Mouse (Mus musculus) heart, embryonic 11.5 days (tissue): ENCODE measurements around the gene Mroh7. TPM values are rescaled to one million over a fixed set of nuclear protein-coding genes. Genes with fewer than 3 reads are reported as not detected.
A peak's percentile ranks its signal among the peaks of the same experiment; 100 is the strongest.
"Not testable (repeated sequence)": the region's sequence is repeated elsewhere in the genome, so short reads cannot be mapped to it uniquely, and the experiment has no call there.

Experiments used
- ATAC-seq: fragments of 200-750 bp; cut with Nextera tagmentation; replicated peaks from 2 replicates; pipeline ENCODE4 v1.8.0; 2017; ENCODE audit warnings: moderate library complexity; ENCODE audit not compliant: insufficient number of reproducible peaks, low FRiP score, low TSS enrichment
- H3K27ac ChIP-seq: fragments of 300-500 bp; sonication (generic); 2 replicates; pipeline ENCODE4 v1.5.1; 2014; ENCODE audit warnings: mild to moderate bottlenecking, low read depth, low read length
- H3K27me3 ChIP-seq: fragments of 300-500 bp; sonication (generic); 2 replicates; pipeline ENCODE4 v1.6.1; 2014; ENCODE audit warnings: mild to moderate bottlenecking, low read length, mixed read lengths; ENCODE audit not compliant: control insufficient read depth, insufficient read depth
- H3K36me3 ChIP-seq: fragments of 300-500 bp; sonication (generic); 2 replicates; pipeline ENCODE4 v1.6.1; 2014; ENCODE audit warnings: mild to moderate bottlenecking, low read length, moderate library complexity, mixed read lengths; ENCODE audit not compliant: control insufficient read depth, insufficient read depth
- H3K4me1 ChIP-seq: fragments of 300-500 bp; sonication (generic); 2 replicates; pipeline ENCODE4 v1.6.1; 2014; ENCODE audit warnings: low read length; ENCODE audit not compliant: control insufficient read depth, insufficient read depth
- H3K4me2 ChIP-seq: fragments of 300-500 bp; sonication (generic); 2 replicates; pipeline ENCODE4 v1.6.1; 2014; ENCODE audit warnings: mild to moderate bottlenecking, moderate library complexity
- H3K4me3 ChIP-seq: fragments of 300-500 bp; sonication (generic); 2 replicates; pipeline ENCODE4 v1.5.1; 2014; ENCODE audit warnings: low read depth, low read length
- H3K9ac ChIP-seq: fragments of 300-500 bp; sonication (generic); 2 replicates; pipeline ENCODE4 v1.6.1; 2014; ENCODE audit warnings: mild to moderate bottlenecking, low read depth, low read length, moderate library complexity
- H3K9me3 ChIP-seq: fragments of 300-500 bp; sonication (generic); replicated peaks from 2 replicates; pipeline ENCODE4 v1.6.1; 2016; ENCODE audit warnings: low read length; ENCODE audit not compliant: control insufficient read depth
- WGBS: fragments of 180-500 bp; shearing (Covaris S2); extraction: QIAGEN DNeasy Blood & Tissue Kit; methylation state at CpG from one replicate; pipeline ENCODE4 v1.1.7; 2014; ENCODE audit not compliant: insufficient replicate concordance; 5-methylcytosine and 5-hydroxymethylcytosine counted together
- polyA plus RNA-seq: library from polyadenylated mRNA; unstranded; fragments of >200 nt; fragmentation: Nextera tagmentation; extraction: Ambion mirVana; gene quantifications from 2 replicates; pipeline ENCODE4 v1.2.1, GENCODE M21; 2014

The Mroh7 gene
- polyA plus RNA-seq, 1 experiment from 2014 or later = 0.17 TPM

DNA sequence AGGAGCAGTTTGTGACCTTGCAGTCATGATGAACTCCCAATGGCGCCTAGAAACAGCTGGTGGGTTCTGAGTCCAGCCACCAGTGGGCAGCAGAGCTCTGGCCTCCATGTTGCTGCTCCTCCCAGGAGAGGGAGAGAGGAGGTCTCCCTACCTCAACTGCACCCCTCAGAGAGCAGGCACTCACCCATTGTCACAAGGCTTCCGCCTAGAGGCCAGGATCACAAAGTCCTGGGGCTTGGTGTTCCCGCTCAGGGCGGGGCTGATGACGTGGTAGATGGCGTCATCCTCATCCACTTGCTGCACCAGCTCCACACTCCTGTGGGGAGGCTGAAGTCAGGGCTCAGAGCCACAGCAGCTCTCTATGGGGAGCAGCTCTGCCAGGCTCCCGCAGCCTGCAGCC lies 19.0 kb upstream of the Mroh7 start:
- Histone ChIP-seq H3K4me1 (peaks cover 7% of the 10 kb centered on the region; the same call in 1 of the 2 replicates), H3K36me3 (no peaks in the 10 kb centered on the region), H3K27ac (no peak overlapping the region), H3K9ac (0 out of 2 replicates have a peak overlapping the region, but pooled peaks have one; percentile 34), H3K27me3 (no peaks in the 10 kb centered on the region), H3K4me2 (peak overlapping the region; percentile 50), H3K9me3 (no peaks in the 10 kb centered on the region), H3K4me3 (no peak overlapping the region)
- 2% methylated on average over 7 of the region's 7 CpGs for WGBS
- peak; percentile 67 for ATAC-seq

- Histone ChIP-seq H3K4me1 (peaks cover 7% of the 10 kb centered on the region; the same call in 1 of the 2 replicates), H3K4me2 (no peak overlapping the region), H3K9ac (no peak overlapping the region), H3K27ac (no peak overlapping the region), H3K36me3 (no peaks in the 10 kb centered on the region), H3K4me3 (no peak overlapping the region), H3K27me3 (no peaks in the 10 kb centered on the region), H3K9me3 (no peaks in the 10 kb centered on the region)
- WGBS = 79% methylated on average over 1 of the region's 1 CpGs
- ATAC-seq = no peak
Observed at GRCm38 (mm10) chr4:106747001-106747580, 16.4 kb upstream of the Mroh7 start.

DNA sequence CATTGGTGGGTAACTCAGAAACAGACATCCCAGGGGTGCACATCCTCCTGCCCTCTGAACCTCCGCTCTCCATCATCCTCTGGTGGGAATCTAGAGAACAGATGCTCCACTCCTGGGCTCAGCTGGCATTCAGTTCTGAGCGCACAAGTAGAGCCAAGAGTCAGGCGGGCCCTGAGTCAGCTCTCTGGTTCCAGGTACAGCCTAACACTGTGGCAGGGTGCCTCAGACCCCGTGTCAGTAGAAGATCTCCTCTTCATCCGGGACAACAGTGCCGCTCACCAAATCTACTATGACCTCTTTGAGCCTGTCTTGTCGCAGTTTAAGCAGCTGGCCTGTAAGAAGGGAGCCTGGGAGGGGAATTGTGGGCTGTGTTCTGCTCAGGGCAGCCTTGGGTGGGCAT lies 15.1 kb upstream of the Mroh7 start:
- H3K27me3 ChIP-seq = no peaks in the 10 kb centered on the region
- no peak overlapping the region for H3K4me2 ChIP-seq
- no peak overlapping the region for H3K4me3 ChIP-seq
- WGBS = 72% methylated on average over 7 of the region's 7 CpGs
- H3K9me3 ChIP-seq = no peaks in the 10 kb centered on the region
- peaks cover 7% of the 10 kb centered on the region; the same call in 1 of the 2 replicates for H3K4me1 ChIP-seq
- H3K36me3 ChIP-seq = no peaks in the 10 kb centered on the region
- no peak overlapping the region for H3K27ac ChIP-seq
- ATAC-seq = no peak
- H3K9ac ChIP-seq = no peak overlapping the region

- Histone ChIP-seq H3K9me3 (no peaks in the 10 kb centered on the region), H3K27me3 (no peaks in the 10 kb centered on the region), H3K4me1 (no peaks in the 10 kb centered on the region), H3K27ac (no peak overlapping the region), H3K9ac (no peak overlapping the region), H3K36me3 (no peaks in the 10 kb centered on the region), H3K4me3 (no peak overlapping the region), H3K4me2 (no peak overlapping the region)
- ATAC-seq = no peak
- 71% methylated on average over 3 of the region's 3 CpGs for WGBS
Observed at GRCm38 (mm10) chr4:106737904-106738303, 7.2 kb upstream of the Mroh7 start.

DNA sequence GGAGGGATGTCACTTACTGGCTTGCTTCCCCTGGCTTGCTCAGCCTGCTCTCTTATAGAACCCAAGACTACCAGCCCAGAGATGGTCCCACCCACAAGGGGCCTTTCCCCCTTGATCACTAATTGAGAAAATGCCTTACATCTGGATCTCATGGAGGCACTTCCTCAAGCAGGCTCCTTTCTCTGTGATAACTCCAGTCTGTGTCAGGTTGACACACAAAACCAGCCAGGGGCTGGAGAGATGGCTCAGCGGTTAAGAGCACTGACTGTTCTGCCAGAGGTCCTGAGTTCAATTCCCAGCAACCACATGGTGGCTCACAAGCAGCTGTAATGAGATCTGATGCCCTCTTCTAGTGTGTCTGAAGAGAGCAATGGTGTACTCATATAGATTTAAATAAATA lies 6.2 kb upstream of the Mroh7 start:
- WGBS = 74% methylated on average over 1 of the region's 1 CpGs
- H3K36me3 ChIP-seq, H3K9ac ChIP-seq: not testable (repeated sequence)

GRCm38 (mm10) chr4:106733636-106734035 lies 2.9 kb upstream of the Mroh7 start, which contains the start of gene Fam151a:
Gene Fam151a, plus strand, starts transcription at chr4:106733889.
- no peak within 1 kb of the TSS for H3K4me3 ChIP-seq
- ATAC-seq = no peak
- H3K27ac ChIP-seq = no peak within 1 kb of the TSS
- no peaks in the 10 kb centered on the region for H3K9me3 ChIP-seq
- WGBS = 27% methylated on average over 4 of the region's 4 CpGs
- H3K9ac ChIP-seq = no peak within 1 kb of the TSS; the same call in 1 of the 2 replicates
- no peaks in the 10 kb centered on the region; the same call in 1 of the 2 replicates for H3K27me3 ChIP-seq
- H3K36me3 ChIP-seq = no peaks in the 10 kb centered on the region
- no peak within 1 kb of the TSS for H3K4me2 ChIP-seq
- no peaks in the 10 kb centered on the region for H3K4me1 ChIP-seq

More for the DNA sequence above, 6.2 kb upstream of the Mroh7 start:
- not testable (repeated sequence) for H3K4me3 ChIP-seq, H3K27ac ChIP-seq, H3K27me3 ChIP-seq, H3K4me2 ChIP-seq, ATAC-seq, H3K4me1 ChIP-seq, H3K9me3 ChIP-seq

GRCm38 (mm10) chr4:106720631-106721030 lies 10.1 kb downstream of the Mroh7 start:
- Histone ChIP-seq H3K27me3 (no peaks in the 10 kb centered on the region), H3K4me2 (no peak overlapping the region), H3K36me3 (no peaks in the 10 kb centered on the region), H3K9me3 (no peaks in the 10 kb centered on the region), H3K4me3 (no peak overlapping the region), H3K27ac (no peak overlapping the region), H3K4me1 (no peaks in the 10 kb centered on the region), H3K9ac (no peak overlapping the region)
- 83% methylated on average over 4 of the region's 4 CpGs for WGBS
- ATAC-seq = no peak

DNA sequence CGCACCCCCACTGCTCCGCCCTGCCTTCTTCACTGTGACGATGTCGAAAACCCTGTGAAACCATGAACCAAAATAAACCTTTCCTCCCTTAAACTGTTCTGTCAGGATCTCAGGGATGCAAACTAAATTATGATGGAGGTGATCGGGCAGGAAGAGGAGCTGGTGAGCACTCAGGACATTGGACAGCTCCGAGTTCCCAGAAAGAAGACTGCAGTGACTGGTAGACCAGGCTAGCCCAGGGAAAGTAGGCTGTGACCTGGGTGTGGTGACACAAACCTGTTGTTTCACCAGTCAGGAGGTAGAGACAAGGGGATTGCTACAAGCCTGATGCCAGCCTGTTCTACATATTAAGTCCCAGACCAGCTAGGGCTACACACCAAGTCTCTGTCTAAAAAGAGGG lies 17.1 kb downstream of the Mroh7 start:
- no peak overlapping the region for H3K9ac ChIP-seq
- ATAC-seq = no peak; the same call in 1 of the 2 replicates
- WGBS = 82% methylated on average over 6 of the region's 6 CpGs
- no peak overlapping the region for H3K4me2 ChIP-seq
- no peak overlapping the region for H3K27ac ChIP-seq
- no peaks in the 10 kb centered on the region for H3K27me3 ChIP-seq
- no peaks in the 10 kb centered on the region for H3K4me1 ChIP-seq
- no peaks in the 10 kb centered on the region for H3K9me3 ChIP-seq
- H3K4me3 ChIP-seq = no peak overlapping the region
- H3K36me3 ChIP-seq = no peaks in the 10 kb centered on the region

- Histone ChIP-seq H3K4me3 (0 out of 2 replicates have a peak overlapping the region, but pooled peaks have one; percentile 8), H3K9ac (peak overlapping the region; percentile 56; the same call in 1 of the 2 replicates), H3K36me3 (no peaks in the 10 kb centered on the region), H3K27ac (no peak overlapping the region), H3K27me3 (no peaks in the 10 kb centered on the region), H3K4me2 (peak overlapping the region; percentile 43), H3K9me3 (no peaks in the 10 kb centered on the region), H3K4me1 (peaks cover 6% of the 10 kb centered on the region; the same call in 1 of the 2 replicates)
- 0 out of 2 replicates have a peak, but pooled peaks have one; percentile 25 for ATAC-seq
- WGBS = 0% methylated on average over 7 of the region's 8 CpGs
Observed at GRCm38 (mm10) chr4:106708408-106708807, 22.3 kb downstream of the Mroh7 start.
